Mouse (Mus musculus) liver, embryonic 12.5 days (tissue): Measurements from ENCODE around the gene Smpd2. TPM values are rescaled to one million over a fixed set of nuclear protein-coding genes. Genes with fewer than 3 reads are reported as not detected.
A peak's percentile ranks its signal among the peaks of the same experiment; 100 is the strongest.
"Not testable (repeated sequence)": the region's sequence is repeated elsewhere in the genome, so short reads cannot be mapped to it uniquely, and the experiment has no call there.

Experiments used
- ATAC-seq: fragments of 200-750 bp; cut with Nextera tagmentation; 2 replicates; pipeline ENCODE4 v1.8.0; 2017; ENCODE audit warnings: moderate number of reproducible peaks, mild to moderate bottlenecking, moderate library complexity
- H3K27ac ChIP-seq: fragments of 300-500 bp; sonication (generic); 2 replicates; pipeline ENCODE4 v1.5.1; 2016; ENCODE audit warnings: mild to moderate bottlenecking
- H3K27me3 ChIP-seq: fragments of 300-500 bp; sonication (generic); replicated peaks from 2 replicates; pipeline ENCODE4 v1.6.1; 2016; ENCODE audit warnings: mild to moderate bottlenecking, moderate library complexity
- H3K36me3 ChIP-seq: fragments of 300-500 bp; sonication (generic); 2 replicates; pipeline ENCODE4 v1.6.1; 2016; ENCODE audit warnings: mild to moderate bottlenecking, moderate library complexity
- H3K4me1 ChIP-seq: fragments of 300-500 bp; sonication (generic); 2 replicates; pipeline ENCODE4 v1.6.1; 2016
- H3K4me2 ChIP-seq: fragments of 300-500 bp; sonication (generic); 2 replicates; pipeline ENCODE4 v1.6.1; 2016; ENCODE audit warnings: mild to moderate bottlenecking, moderate library complexity
- H3K4me3 ChIP-seq: fragments of 300-500 bp; sonication (generic); 2 replicates; pipeline ENCODE4 v1.5.1; 2016; ENCODE audit warnings: mild to moderate bottlenecking, moderate library complexity
- H3K9ac ChIP-seq: fragments of 300-500 bp; sonication (generic); 2 replicates; pipeline ENCODE4 v1.6.1; 2016; ENCODE audit warnings: mild to moderate bottlenecking, moderate library complexity
- H3K9me3 ChIP-seq: fragments of 300-500 bp; sonication (generic); replicated peaks from 2 replicates; pipeline ENCODE4 v1.6.1; 2016; ENCODE audit warnings: mild to moderate bottlenecking, moderate library complexity
- WGBS: fragments of 180-500 bp; shearing (Covaris S2); methylation state at CpG from one replicate; pipeline ENCODE4 v1.1.7; 2016; ENCODE audit not compliant: insufficient replicate concordance; 5-methylcytosine and 5-hydroxymethylcytosine counted together
- polyA plus RNA-seq: library from polyadenylated mRNA; unstranded; fragments of >200 nt; fragmentation: Nextera tagmentation; extraction: Ambion mirVana; gene quantifications from 2 replicates; pipeline ENCODE4 v1.2.1, GENCODE M21; 2016

Smpd2 gene
- polyA plus RNA-seq, 1 experiment from 2014 or later, result 13.4 TPM

- Histone ChIP-seq H3K4me2 (peak within 1 kb of the TSS; percentile 81), H3K9ac (peak within 1 kb of the TSS; percentile 94), H3K4me3 (peak within 1 kb of the TSS; percentile 96), H3K4me1 (peaks cover 41% of the 10 kb centered on the region), H3K27me3 (no peaks in the 10 kb centered on the region), H3K9me3 (no peaks in the 10 kb centered on the region), H3K27ac (peak within 1 kb of the TSS; percentile 95), H3K36me3 (peaks cover 11% of the 10 kb centered on the region)
- peak; percentile 89 for ATAC-seq
- under 1% methylated on average over 69 of the region's 69 CpGs for WGBS
These were observed 28.9 kb upstream of the Smpd2 start, which contains the start of gene Cd164 for GRCm38 (mm10) chr10:41518981-41519618. TSS of gene Cd164 (plus strand) at chr10:41519414.

GRCm38 (mm10) chr10:41518508-41518980 is 28.4 kb upstream of the Smpd2 start:
- WGBS, result under 1% methylated on average over 23 of the region's 23 CpGs
- Histone ChIP-seq H3K27me3 (no peaks in the 10 kb centered on the region), H3K9ac (peak overlapping the region; percentile 94), H3K36me3 (peaks cover 6% of the 10 kb centered on the region), H3K4me2 (peak overlapping the region; percentile 81), H3K4me1 (peaks cover 38% of the 10 kb centered on the region), H3K9me3 (no peaks in the 10 kb centered on the region), H3K27ac (peak overlapping the region; percentile 95), H3K4me3 (peak overlapping the region; percentile 96)
- peak; percentile 78 for ATAC-seq

- no peak overlapping the region for H3K4me3 ChIP-seq
- no peaks in the 10 kb centered on the region for H3K9me3 ChIP-seq
- H3K4me2 ChIP-seq, result no peak overlapping the region
- no peak overlapping the region for H3K9ac ChIP-seq
- no peak for ATAC-seq
- H3K4me1 ChIP-seq, result peaks cover 10% of the 10 kb centered on the region
- H3K27me3 ChIP-seq, result 0 out of 2 replicates have a peak, but pooled peaks cover 4% of the 10 kb centered on the region
- H3K36me3 ChIP-seq, result no peaks in the 10 kb centered on the region
- H3K27ac ChIP-seq, result no peak overlapping the region
These were observed 24.8 kb upstream of the Smpd2 start for GRCm38 (mm10) chr10:41514921-41515320.

GRCm38 (mm10) chr10:41514301-41514700 is 24.1 kb upstream of the Smpd2 start:
- Histone ChIP-seq H3K4me2 (no peak overlapping the region), H3K27ac (no peak overlapping the region), H3K9ac (no peak overlapping the region), H3K4me3 (no peak overlapping the region), H3K27me3 (0 out of 2 replicates have a peak, but pooled peaks cover 4% of the 10 kb centered on the region), H3K9me3 (no peaks in the 10 kb centered on the region), H3K36me3 (no peaks in the 10 kb centered on the region), H3K4me1 (peaks cover 10% of the 10 kb centered on the region)
- 65% methylated on average over 4 of the region's 4 CpGs for WGBS
- no peak for ATAC-seq

- no peak overlapping the region for H3K9ac ChIP-seq
- H3K9me3 ChIP-seq, result no peaks in the 10 kb centered on the region
- H3K4me3 ChIP-seq, result no peak overlapping the region
- no peaks in the 10 kb centered on the region for H3K4me1 ChIP-seq
- WGBS, result 31% methylated on average over 2 of the region's 2 CpGs
- H3K36me3 ChIP-seq, result no peaks in the 10 kb centered on the region
- H3K27me3 ChIP-seq, result 0 out of 2 replicates have a peak, but pooled peaks cover 4% of the 10 kb centered on the region
- H3K4me2 ChIP-seq, result no peak overlapping the region
- no peak overlapping the region for H3K27ac ChIP-seq
- ATAC-seq, result no peak
These were observed 19.0 kb upstream of the Smpd2 start for GRCm38 (mm10) chr10:41509160-41509559.

GRCm38 (mm10) chr10:41505446-41505845 is 15.3 kb upstream of the Smpd2 start:
- H3K27ac ChIP-seq, H3K4me2 ChIP-seq, ATAC-seq, H3K4me1 ChIP-seq, H3K9me3 ChIP-seq, H3K36me3 ChIP-seq, H3K27me3 ChIP-seq, H3K9ac ChIP-seq, H3K4me3 ChIP-seq: not testable (repeated sequence)
- WGBS, result 3% methylated on average over 3 of the region's 3 CpGs

- no peaks in the 10 kb centered on the region for H3K4me1 ChIP-seq
- H3K4me3 ChIP-seq, result no peak overlapping the region
- H3K4me2 ChIP-seq, result no peak overlapping the region
- H3K27me3 ChIP-seq, result no peaks in the 10 kb centered on the region
- no peak overlapping the region for H3K9ac ChIP-seq
- no peaks in the 10 kb centered on the region for H3K9me3 ChIP-seq
- no peak for ATAC-seq
- H3K27ac ChIP-seq, result no peak overlapping the region
- 88% methylated on average over 1 of the region's 1 CpGs for WGBS
- no peaks in the 10 kb centered on the region for H3K36me3 ChIP-seq
These were observed 14.8 kb upstream of the Smpd2 start for GRCm38 (mm10) chr10:41504996-41505395.

GRCm38 (mm10) chr10:41500941-41501340 is 10.8 kb upstream of the Smpd2 start:
- H3K27ac ChIP-seq, result no peak overlapping the region
- H3K4me1 ChIP-seq, result no peaks in the 10 kb centered on the region
- no peak overlapping the region for H3K9ac ChIP-seq
- no peaks in the 10 kb centered on the region for H3K36me3 ChIP-seq
- no peaks in the 10 kb centered on the region for H3K9me3 ChIP-seq
- WGBS, result 62% methylated on average over 4 of the region's 4 CpGs
- no peak overlapping the region for H3K4me2 ChIP-seq
- no peaks in the 10 kb centered on the region for H3K27me3 ChIP-seq
- ATAC-seq, result no peak
- H3K4me3 ChIP-seq, result no peak overlapping the region

GRCm38 (mm10) chr10:41491111-41491510 is 942 bp upstream of the Smpd2 start:
- Histone ChIP-seq H3K36me3 (peaks cover 15% of the 10 kb centered on the region), H3K4me2 (peak overlapping the region; percentile 100), H3K9ac (no peak overlapping the region), H3K27ac (no peak overlapping the region), H3K9me3 (no peaks in the 10 kb centered on the region), H3K4me3 (no peak overlapping the region), H3K27me3 (0 out of 2 replicates have a peak, but pooled peaks cover 8% of the 10 kb centered on the region), H3K4me1 (peaks cover 24% of the 10 kb centered on the region)
- WGBS, result 36% methylated on average over 4 of the region's 4 CpGs
- no peak for ATAC-seq

- WGBS, result 1% methylated on average over 29 of the region's 29 CpGs
- ATAC-seq, result no peak
- H3K4me1 ChIP-seq, result peaks cover 24% of the 10 kb centered on the region
- H3K9me3 ChIP-seq, result no peaks in the 10 kb centered on the region
- H3K36me3 ChIP-seq, result peaks cover 21% of the 10 kb centered on the region
- H3K27ac ChIP-seq, result 0 out of 2 replicates have a peak overlapping the region, but pooled peaks have one; percentile 27
- H3K27me3 ChIP-seq, result 0 out of 2 replicates have a peak, but pooled peaks cover 8% of the 10 kb centered on the region
- H3K4me2 ChIP-seq, result peak overlapping the region; percentile 100
- peak overlapping the region; percentile 74 for H3K9ac ChIP-seq
- H3K4me3 ChIP-seq, result peak overlapping the region; percentile 74
These were observed 327 bp upstream of the Smpd2 start for GRCm38 (mm10) chr10:41490518-41490873.

- ATAC-seq, result no peak
- Histone ChIP-seq H3K4me2 (peak overlapping the region; percentile 100), H3K27ac (no peak overlapping the region), H3K27me3 (0 out of 2 replicates have a peak, but pooled peaks cover 8% of the 10 kb centered on the region), H3K36me3 (peaks cover 33% of the 10 kb centered on the region), H3K9me3 (no peaks in the 10 kb centered on the region), H3K4me1 (peaks cover 24% of the 10 kb centered on the region), H3K9ac (peak overlapping the region; percentile 74; the same call in 1 of the 2 replicates), H3K4me3 (peak overlapping the region; percentile 74)
- WGBS, result 63% methylated on average over 8 of the region's 8 CpGs
These were observed 875 bp downstream of the Smpd2 start for GRCm38 (mm10) chr10:41489294-41489693.

GRCm38 (mm10) chr10:41488877-41489276 is 1.3 kb downstream of the Smpd2 start:
- peaks cover 38% of the 10 kb centered on the region for H3K36me3 ChIP-seq
- H3K4me1 ChIP-seq, result peaks cover 24% of the 10 kb centered on the region
- no peak overlapping the region for H3K27ac ChIP-seq
- peak overlapping the region; percentile 100 for H3K4me2 ChIP-seq
- H3K9ac ChIP-seq, result no peak overlapping the region
- H3K9me3 ChIP-seq, result no peaks in the 10 kb centered on the region
- H3K4me3 ChIP-seq, result peak overlapping the region; percentile 74
- no peak for ATAC-seq
- 0 out of 2 replicates have a peak, but pooled peaks cover 11% of the 10 kb centered on the region for H3K27me3 ChIP-seq
- WGBS, result 36% methylated on average over 7 of the region's 7 CpGs
